Comparison of ENCODE assay signal across 8 mouse cellular contexts in genomic region chr5:137532131-137532807, GRCm38 (mm10). TPM values are rescaled to one million over a fixed set of nuclear protein-coding genes. Genes with fewer than 3 reads are reported as not detected.
DNase-seq lines count a peak whose midpoint lies in the region; ATAC-seq and TF ChIP-seq lines count a peak whose summit lies in the region.

No protein-coding gene starts in this region.

- H3K9me3 ChIP-seq in ES-E14 (ENCODE audit: control insufficient read depth, insufficient read depth, low read depth, low read length), result no peaks in the 10 kb centered on the region
- H3K9me3 ChIP-seq in hindbrain, embryonic 13.5 days, result no peaks in the 10 kb centered on the region
- no peaks in the 10 kb centered on the region for H3K9me3 ChIP-seq in liver, postnatal 0 days (ENCODE audit: low read length)
- no peaks in the 10 kb centered on the region for H3K9me3 ChIP-seq in stomach, postnatal 0 days (ENCODE audit: control insufficient read depth, low read length)

- peak overlapping the region; percentile 94 for H3K4me2 ChIP-seq in hindbrain, embryonic 13.5 days
- peak overlapping the region; percentile 90 for H3K4me2 ChIP-seq in liver, postnatal 0 days (ENCODE audit: low read depth, low read length)
- peak overlapping the region; percentile 95 for H3K4me2 ChIP-seq in stomach, postnatal 0 days (replicated peaks; ENCODE audit: low read depth)

- peak overlapping the region; percentile 83 for H3K9ac ChIP-seq in ES-E14 (ENCODE audit: insufficient read depth, low read depth, low read length, poor library complexity, severe bottlenecking)
- H3K9ac ChIP-seq in hindbrain, embryonic 13.5 days, result peak overlapping the region; percentile 100
- H3K9ac ChIP-seq in liver, postnatal 0 days (replicated peaks), result peak overlapping the region; percentile 92
- H3K9ac ChIP-seq in stomach, postnatal 0 days (ENCODE audit: low read length), result peak overlapping the region; percentile 86

- H3K36me3 ChIP-seq in ES-E14 (ENCODE audit: control insufficient read depth, insufficient read depth, low read length, poor library complexity, severe bottlenecking), result peaks cover 23% of the 10 kb centered on the region
- H3K36me3 ChIP-seq in hindbrain, embryonic 13.5 days, result peaks cover 31% of the 10 kb centered on the region
- peaks cover 32% of the 10 kb centered on the region for H3K36me3 ChIP-seq in liver, postnatal 0 days (replicated peaks; ENCODE audit: insufficient read depth, low read length)
- H3K36me3 ChIP-seq in stomach, postnatal 0 days (ENCODE audit: control insufficient read depth, insufficient read depth, low read length), result peaks cover 26% of the 10 kb centered on the region

- peak overlapping the region; percentile 95 for H3K4me3 ChIP-seq in layer of hippocampus, adult 2 months
- H3K4me3 ChIP-seq in ES-E14 (ENCODE audit: insufficient read depth in 1 of 2, low read depth in 1 of 2, low read length in 2 of 2, poor library complexity in 1 of 2, severe bottlenecking in 1 of 2), result peak overlapping the region; percentile 43 to 86
- H3K4me3 ChIP-seq in hindbrain, embryonic 13.5 days, result peak overlapping the region; percentile 98
- peak overlapping the region; percentile 96 for H3K4me3 ChIP-seq in liver, postnatal 0 days (ENCODE audit: low read depth, low read length)
- H3K4me3 ChIP-seq in stomach, postnatal 0 days (ENCODE audit: low read depth, low read length), result peak overlapping the region; percentile 78

- no peak for DNase-seq in layer of hippocampus, adult 2 months (ENCODE audit: low spot score in 2 of 2)
- DNase-seq in layer of hippocampus, adult 9-10 months (ENCODE audit: low spot score), result no peak
- no peak for DNase-seq in ES-E14 (ENCODE audit: low read depth, low spot score)
- peak; percentile 48 for DNase-seq in embryo, embryonic 9.5 days (ENCODE audit: extremely low spot score)
- DNase-seq in liver, postnatal 0 days, result peak; percentile 51
- DNase-seq in stomach, postnatal 0 days (ENCODE audit: low spot score), result peak; percentile 46

- peak overlapping the region; percentile 100 for H3K27ac ChIP-seq in layer of hippocampus, adult 2 months
- no peak overlapping the region for H3K27ac ChIP-seq in ES-E14 (ENCODE audit: insufficient read depth, low read depth, low read length, poor library complexity, severe bottlenecking)
- H3K27ac ChIP-seq in hindbrain, embryonic 13.5 days, result peak overlapping the region; percentile 99
- H3K27ac ChIP-seq in liver, postnatal 0 days (ENCODE audit: low read depth), result peak overlapping the region; percentile 94
- peak overlapping the region; percentile 94 for H3K27ac ChIP-seq in stomach, postnatal 0 days (replicated peaks)

- ATAC-seq in hindbrain, embryonic 13.5 days (ENCODE audit: low FRiP score), result peak; percentile 2
- ATAC-seq in liver, postnatal 0 days, result no peak
- no peak for ATAC-seq in stomach, postnatal 0 days (ENCODE audit: low FRiP score, low TSS enrichment)
- no peak for ATAC-seq in granulocyte monocyte progenitor cell, adult 5-6 weeks (replicated peaks; ENCODE audit: poor library complexity, severe bottlenecking)

- no peaks in the 10 kb centered on the region for H3K27me3 ChIP-seq in hindbrain, embryonic 13.5 days
- no peaks in the 10 kb centered on the region for H3K27me3 ChIP-seq in liver, postnatal 0 days (ENCODE audit: insufficient read depth, low read length)
- H3K27me3 ChIP-seq in stomach, postnatal 0 days (ENCODE audit: control insufficient read depth, insufficient read depth, low read length), result no peaks in the 10 kb centered on the region

- no peak for TF ChIP-seq EP300 in liver, postnatal 0 days (IDR thresholded peaks at IDR 0.05; ENCODE audit: low read depth)
- peak; percentile 7 for TF ChIP-seq EP300 in stomach, postnatal 0 days (optimal IDR thresholded peaks at IDR 0.05)

- in situ Hi-C loops in ES-E14 (cut with MboI; ENCODE audit: low sequenced_read_pairs in 2 of 2, unreplicated experiment in 2 of 2), result no loop called here

- under 1% methylated on average over 19 of the region's 19 CpGs for WGBS in hindbrain, embryonic 13.5 days
- under 1% methylated on average over 19 of the region's 19 CpGs for WGBS in liver, postnatal 0 days (ENCODE audit: insufficient replicate concordance)
- WGBS in stomach, postnatal 0 days, result under 1% methylated on average over 18 of the region's 19 CpGs

- no peak for TF ChIP-seq CTCF in layer of hippocampus, adult 2 months (conservative IDR thresholded peaks at IDR 0.05)
- TF ChIP-seq CTCF in liver, postnatal 0 days (IDR thresholded peaks at IDR 0.05; ENCODE audit: low read depth), result no peak
- no peak for TF ChIP-seq CTCF in stomach, postnatal 0 days (IDR thresholded peaks at IDR 0.05; ENCODE audit: low read depth)

- H3K4me1 ChIP-seq in ES-E14 (ENCODE audit: control insufficient read depth in 2 of 2, insufficient read depth in 2 of 2, low read length in 2 of 2, poor library complexity in 1 of 2), result peaks cover 0 to 7% of the 10 kb centered on the region in 2 experiments; a peak in 2 of 4 replicates
- peaks cover 36% of the 10 kb centered on the region for H3K4me1 ChIP-seq in hindbrain, embryonic 13.5 days (replicated peaks)
- H3K4me1 ChIP-seq in liver, postnatal 0 days (ENCODE audit: insufficient read depth), result peaks cover 12% of the 10 kb centered on the region
- H3K4me1 ChIP-seq in stomach, postnatal 0 days (replicated peaks; ENCODE audit: control insufficient read depth, insufficient read depth), result peaks cover 2% of the 10 kb centered on the region

TF ChIP-seq in ES-E14, 5 proteins besides CTCF, POLR2A, EP300 and RAD21:
- no peak for TF ChIP-seq ZC3H11A (IDR thresholded peaks at IDR 0.05; ENCODE audit: borderline replicate concordance, low read depth, low read length)
- no peak for TF ChIP-seq MAFK (IDR thresholded peaks at IDR 0.05; ENCODE audit: insufficient read depth, low read depth, low read length)
- TF ChIP-seq ZNF384 (IDR thresholded peaks at IDR 0.05; ENCODE audit: low read depth, low read length), result no peak
- TF ChIP-seq HCFC1 (IDR thresholded peaks at IDR 0.05; ENCODE audit: borderline replicate concordance, insufficient read depth, low read length), result no peak
- no peak for TF ChIP-seq CHD2 (IDR thresholded peaks at IDR 0.05; ENCODE audit: low read depth, low read length)

RNA-seq across cellular contexts. Expression of gene Epo, which starts 0.8 kb away (rescaled TPM):
- not detected for total RNA-seq in layer of hippocampus, adult 2 months (2021)
- total RNA-seq in ES-E14 (2012; rRNA removed), result 0.36 and 0.48 TPM in 2 replicates
- not detected in 2 replicates for polyA plus RNA-seq in hindbrain, embryonic 13.5 days (2015; fragmentation: Nextera tagmentation; extraction: Ambion mirVana)
- 0.13 and 0.26 TPM in 2 replicates for polyA plus RNA-seq in liver, postnatal 0 days (2015; fragmentation: Nextera tagmentation; extraction: Ambion mirVana)
- not detected in 2 replicates for polyA plus RNA-seq in stomach, postnatal 0 days (2015; fragmentation: Nextera tagmentation; extraction: Ambion mirVana)
- total RNA-seq in granulocyte monocyte progenitor cell, adult 5-6 weeks (2014; fragmentation: Nextera tagmentation), result not detected in 2 replicates
- not detected in 2 replicates for total RNA-seq in granulocyte monocyte progenitor cell, adult 5-6 weeks (2017)

RNA-seq across cellular contexts. Expression of gene Gnb2, which starts 1.0 kb away (rescaled TPM):
- 100 to 1,000 TPM; 600 to 607 TPM for total RNA-seq in layer of hippocampus, adult 2 months (2021)
- 259 and 297 TPM in 2 replicates for total RNA-seq in ES-E14 (2012; rRNA removed)
- 529 and 536 TPM in 2 replicates for polyA plus RNA-seq in hindbrain, embryonic 13.5 days (2015; fragmentation: Nextera tagmentation; extraction: Ambion mirVana)
- 165 and 177 TPM in 2 replicates for polyA plus RNA-seq in liver, postnatal 0 days (2015; fragmentation: Nextera tagmentation; extraction: Ambion mirVana)
- 345 and 374 TPM in 2 replicates for polyA plus RNA-seq in stomach, postnatal 0 days (2015; fragmentation: Nextera tagmentation; extraction: Ambion mirVana)
- total RNA-seq in granulocyte monocyte progenitor cell, adult 5-6 weeks (2014; fragmentation: Nextera tagmentation), result 335 and 473 TPM in 2 replicates
- total RNA-seq in granulocyte monocyte progenitor cell, adult 5-6 weeks (2017), result 226 and 299 TPM in 2 replicates

RNA-seq across cellular contexts. Expression of gene Gigyf1, which starts 13.9 kb away (rescaled TPM):
- 10 to 100 TPM; 61.9 to 63.5 TPM for total RNA-seq in layer of hippocampus, adult 2 months (2021)
- total RNA-seq in ES-E14 (2012; rRNA removed), result 24.7 and 40.3 TPM in 2 replicates
- polyA plus RNA-seq in hindbrain, embryonic 13.5 days (2015; fragmentation: Nextera tagmentation; extraction: Ambion mirVana), result 17.9 and 19.5 TPM in 2 replicates
- polyA plus RNA-seq in liver, postnatal 0 days (2015; fragmentation: Nextera tagmentation; extraction: Ambion mirVana), result 2.8 and 4.0 TPM in 2 replicates
- polyA plus RNA-seq in stomach, postnatal 0 days (2015; fragmentation: Nextera tagmentation; extraction: Ambion mirVana), result 5.2 and 6.0 TPM in 2 replicates
- 21.0 and 21.7 TPM in 2 replicates for total RNA-seq in granulocyte monocyte progenitor cell, adult 5-6 weeks (2014; fragmentation: Nextera tagmentation)
- 5.2 and 7.7 TPM in 2 replicates for total RNA-seq in granulocyte monocyte progenitor cell, adult 5-6 weeks (2017)

RNA-seq across cellular contexts. Expression of gene Actl6b, which starts 21.0 kb away (rescaled TPM):
- 100 to 1,000 TPM; 138 to 142 TPM for total RNA-seq in layer of hippocampus, adult 2 months (2021)
- not detected in 2 replicates for total RNA-seq in ES-E14 (2012; rRNA removed)
- polyA plus RNA-seq in hindbrain, embryonic 13.5 days (2015; fragmentation: Nextera tagmentation; extraction: Ambion mirVana), result 256 and 271 TPM in 2 replicates
- not detected in 2 replicates for polyA plus RNA-seq in liver, postnatal 0 days (2015; fragmentation: Nextera tagmentation; extraction: Ambion mirVana)
- 2.3 and 2.7 TPM in 2 replicates for polyA plus RNA-seq in stomach, postnatal 0 days (2015; fragmentation: Nextera tagmentation; extraction: Ambion mirVana)
- not detected in 2 replicates for total RNA-seq in granulocyte monocyte progenitor cell, adult 5-6 weeks (2014; fragmentation: Nextera tagmentation)
- total RNA-seq in granulocyte monocyte progenitor cell, adult 5-6 weeks (2017), result not detected in 2 replicates

RNA-seq across cellular contexts. Expression of gene Pop7, which starts 30.0 kb away (rescaled TPM):
- 10 to 100 TPM; 33.8 to 35.1 TPM for total RNA-seq in layer of hippocampus, adult 2 months (2021)
- total RNA-seq in ES-E14 (2012; rRNA removed), result 35.7 and 41.7 TPM in 2 replicates
- 82.2 and 85.1 TPM in 2 replicates for polyA plus RNA-seq in hindbrain, embryonic 13.5 days (2015; fragmentation: Nextera tagmentation; extraction: Ambion mirVana)
- 27.5 and 27.7 TPM in 2 replicates for polyA plus RNA-seq in liver, postnatal 0 days (2015; fragmentation: Nextera tagmentation; extraction: Ambion mirVana)
- polyA plus RNA-seq in stomach, postnatal 0 days (2015; fragmentation: Nextera tagmentation; extraction: Ambion mirVana), result 37.9 and 39.9 TPM in 2 replicates
- 31.2 and 36.5 TPM in 2 replicates for total RNA-seq in granulocyte monocyte progenitor cell, adult 5-6 weeks (2014; fragmentation: Nextera tagmentation)
- total RNA-seq in granulocyte monocyte progenitor cell, adult 5-6 weeks (2017), result 18.3 and 28.9 TPM in 2 replicates

Comparison
In these comparisons a context has a peak if more than half of its experiments do, and no peak if none do; other contexts are left out.
1. DNase-seq: peak in embryo, embryonic 9.5 days (single experiment), liver, postnatal 0 days (single experiment) and stomach, postnatal 0 days (single experiment); none in layer of hippocampus, adult 2 months (0 of 2), layer of hippocampus, adult 9-10 months (single experiment) and ES-E14 (single experiment).
2. Peak in every context shown above with its lines, with median percentiles within 50 percentile points of each other: H3K4me3 ChIP-seq, H3K9ac ChIP-seq and H3K4me2 ChIP-seq.